Mouse (Mus musculus): ENCODE data around the gene Cpeb3.

DNA sequence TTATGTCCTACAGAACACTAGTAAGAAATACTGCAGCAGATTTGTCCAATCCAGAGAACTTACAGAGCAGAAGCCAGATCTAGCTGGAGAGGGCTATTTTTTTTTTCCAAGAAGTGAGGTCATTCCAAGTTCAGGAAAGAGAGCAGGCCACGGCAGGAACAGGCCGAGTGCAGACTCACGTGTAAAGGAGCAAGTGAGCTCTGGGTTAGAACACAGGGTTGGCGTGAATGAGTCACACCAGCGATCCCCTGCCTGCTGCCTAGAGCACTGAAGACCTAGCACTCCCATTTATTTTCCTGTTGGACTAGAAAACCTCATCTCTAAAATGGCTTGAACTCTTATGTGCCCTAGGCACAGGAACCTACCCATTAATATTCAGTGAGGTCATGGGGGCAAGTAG, 133.7 kb downstream of the Cpeb3 start:
- no peak for TF ChIP-seq CTCF (IDR thresholded peaks at IDR 0.05; ENCODE audit: control insufficient read depth, insufficient read depth, insufficient replicate concordance, low read depth, low read length)
- TF ChIP-seq POLR2A (IDR thresholded peaks at IDR 0.05; ENCODE audit: control insufficient read depth, low read depth, low read length) = no peak
